Mouse (Mus musculus) C2C12 (cell line): ENCODE results near the gene Dyx1c1. TPM values are rescaled to one million over a fixed set of nuclear protein-coding genes. Genes with fewer than 3 reads are reported as not detected.

Experiments
- H3K27me3 ChIP-seq: one replicate; pipeline ENCODE4 v1.6.1; 2011; ENCODE audit not compliant: control insufficient read depth, insufficient read depth, insufficient read length
- H3K36me3 ChIP-seq: one replicate; pipeline ENCODE4 v1.6.1; 2011; ENCODE audit not compliant: control insufficient read depth, insufficient read depth
- H3K4me3 ChIP-seq: one replicate; pipeline ENCODE4 v1.5.1; 2011; ENCODE audit warnings: mild to moderate bottlenecking, control low read depth; ENCODE audit not compliant: poor library complexity, insufficient read depth, severe bottlenecking
- H3K79me2 ChIP-seq: one replicate; pipeline ENCODE4 v1.6.1; 2011; ENCODE audit not compliant: control insufficient read depth, insufficient read depth
- H3K79me3 ChIP-seq: one replicate; pipeline ENCODE4 v1.6.1; 2011; ENCODE audit warnings: low read depth, control low read depth
- H3ac ChIP-seq: one replicate; pipeline ENCODE3; 2011; ENCODE audit warnings: low read depth; ENCODE audit not compliant: control insufficient read depth, insufficient read length
- CEBPB ChIP-seq: IDR thresholded peaks from one replicate; pipeline ENCODE4 v1.6.1; 2011; ENCODE audit warnings: low read depth, mild to moderate bottlenecking, control low read depth, moderate library complexity
- CTCF ChIP-seq: IDR thresholded peaks from one replicate; pipeline ENCODE4 v1.5.1; 2011; ENCODE audit not compliant: control insufficient read depth, insufficient read depth, insufficient read length
- FOSL1 ChIP-seq: IDR thresholded peaks from one replicate; pipeline ENCODE4 v1.8.0; 2011; ENCODE audit warnings: mild to moderate bottlenecking, low read length; ENCODE audit not compliant: poor library complexity, insufficient read depth, severe bottlenecking
- MAX ChIP-seq: IDR thresholded peaks from one replicate; pipeline ENCODE4 v1.6.1; 2011; ENCODE audit warnings: mild to moderate bottlenecking, control low read depth
- MYOD1 ChIP-seq: IDR thresholded peaks from one replicate; pipeline ENCODE4 v1.6.1; 2011; ENCODE audit warnings: low read depth; ENCODE audit not compliant: control insufficient read depth, insufficient read length
- MYOG ChIP-seq: IDR thresholded peaks from one replicate; pipeline ENCODE4 v1.6.1; 2011; ENCODE audit not compliant: control insufficient read depth, insufficient read length; ENCODE audit errors: extremely low read depth
- USF1 ChIP-seq: IDR thresholded peaks from one replicate; pipeline ENCODE4 v1.6.1; 2011; ENCODE audit warnings: low read depth, mild to moderate bottlenecking, control low read depth, moderate library complexity
- long read RNA-seq, 2 experiments: library from polyadenylated mRNA; unstranded; transcript quantifications; one replicate each; pipeline ENCODE4 v2.0.0; 2019 to 2020
- polyA plus RNA-seq: library from polyadenylated mRNA; unstranded; fragments of >200 nt; fragmentation: generic; extraction: Trizol; gene quantifications from one replicate; pipeline ENCODE4 v1.2.1, GENCODE M21; 2012; ENCODE audit warnings: missing spikeins

Dyx1c1 gene
- 0.02 TPM for polyA plus RNA-seq
- long read RNA-seq, experiment 1, partial matches to known transcripts, result 1 of 1 reads
- long read RNA-seq, experiment 1, other reads (novel, unspliced or antisense), result 0 of 1 reads
- long read RNA-seq, experiment 2, result 0 reads

DNA sequence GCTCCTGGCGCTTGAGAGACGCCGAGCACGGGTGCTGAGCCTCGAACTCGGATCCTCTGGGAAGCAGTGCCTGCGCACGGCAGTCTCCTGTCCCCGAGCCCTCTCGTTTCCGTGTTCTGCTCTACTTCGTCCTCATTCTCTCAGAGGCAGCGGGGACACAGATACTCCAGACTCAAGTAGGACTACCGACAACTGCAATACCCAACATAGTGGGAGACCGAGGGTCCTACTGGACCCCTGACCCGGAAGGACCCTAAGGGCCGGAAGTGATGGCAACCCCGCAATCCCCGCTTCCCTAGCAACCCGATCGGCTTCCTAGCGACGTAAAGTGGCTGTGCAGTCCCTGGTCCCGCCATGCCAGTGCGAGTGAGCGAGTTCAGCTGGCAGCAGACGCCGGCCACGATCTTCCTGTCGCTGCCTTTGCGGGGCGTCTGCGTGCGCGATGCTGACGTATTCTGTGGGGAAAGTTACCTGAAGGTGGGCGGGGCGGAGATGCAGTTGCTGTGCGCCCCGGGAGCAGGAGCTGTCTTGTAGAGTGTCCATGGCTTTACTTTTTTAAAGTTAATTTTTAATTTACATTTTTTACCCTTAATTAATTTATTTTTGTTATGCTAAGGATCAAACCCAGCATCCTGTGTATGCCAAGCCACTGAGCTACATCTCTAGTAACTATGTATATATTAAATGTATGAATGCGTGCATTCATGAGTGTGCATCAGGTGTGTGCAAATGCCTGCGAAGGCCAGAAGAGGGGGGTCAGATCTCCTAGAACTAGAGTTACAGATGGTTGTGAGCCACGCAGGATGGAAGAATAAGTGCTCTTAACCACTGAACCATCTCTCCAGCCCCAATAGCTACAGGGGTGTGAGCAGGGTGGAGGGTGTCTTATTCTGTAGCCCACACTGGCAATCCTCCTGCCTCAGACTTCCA lies at the start of gene Dyx1c1, which contains the start of gene Gm44503:
Gene Dyx1c1 (plus strand): TSS at position 265 of the 930 bp plus-strand sequence.
Gene Gm44503 (plus strand): TSS at position 332 of the 930 bp plus-strand sequence.
- TF ChIP-seq MYOG (no peak), MAX (no peak), MYOD1 (no peak), FOSL1 (no peak), USF1 (no peak), CEBPB (no peak), CTCF (no peak)
- Histone ChIP-seq H3K36me3 (no peaks in the 10 kb centered on the region), H3K79me3 (no peaks in the 10 kb centered on the region), H3K79me2 (no peaks in the 10 kb centered on the region), H3K27me3 (peaks cover 6% of the 10 kb centered on the region), H3K4me3 (no peak within 1 kb of the TSS), H3ac (no peak within 1 kb of the TSS)

DNA sequence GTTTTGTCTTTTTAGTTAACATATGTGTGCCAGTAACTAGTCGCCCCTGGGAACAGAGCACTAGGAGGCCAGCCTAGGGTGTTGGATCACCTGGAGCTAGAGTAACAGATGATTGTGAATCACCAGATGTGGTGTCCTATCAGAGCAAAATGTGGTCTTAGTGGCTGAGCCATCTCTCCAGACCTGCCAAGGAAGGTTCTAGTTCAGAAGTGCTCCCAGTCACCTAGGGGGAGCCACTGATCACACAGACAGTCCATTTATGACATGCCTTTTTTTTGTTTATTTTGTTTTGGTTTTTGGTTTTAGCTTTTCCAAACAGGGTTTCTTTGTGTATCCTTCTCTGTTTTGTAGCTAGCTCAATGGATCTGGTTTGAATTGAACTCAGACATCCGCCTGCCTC lies 47.2 kb upstream of the Dyx1c1 start:
- Histone ChIP-seq H3K79me3 (no peaks in the 10 kb centered on the region), H3ac (no peak overlapping the region), H3K4me3 (no peak overlapping the region), H3K36me3 (no peaks in the 10 kb centered on the region), H3K27me3 (no peaks in the 10 kb centered on the region), H3K79me2 (no peaks in the 10 kb centered on the region)
- no peak for TF ChIP-seq CEBPB
- no peak for TF ChIP-seq FOSL1
- TF ChIP-seq MAX, result no peak
- no peak for TF ChIP-seq USF1
- no peak for TF ChIP-seq CTCF
- no peak for TF ChIP-seq MYOD1
- no peak for TF ChIP-seq MYOG

DNA sequence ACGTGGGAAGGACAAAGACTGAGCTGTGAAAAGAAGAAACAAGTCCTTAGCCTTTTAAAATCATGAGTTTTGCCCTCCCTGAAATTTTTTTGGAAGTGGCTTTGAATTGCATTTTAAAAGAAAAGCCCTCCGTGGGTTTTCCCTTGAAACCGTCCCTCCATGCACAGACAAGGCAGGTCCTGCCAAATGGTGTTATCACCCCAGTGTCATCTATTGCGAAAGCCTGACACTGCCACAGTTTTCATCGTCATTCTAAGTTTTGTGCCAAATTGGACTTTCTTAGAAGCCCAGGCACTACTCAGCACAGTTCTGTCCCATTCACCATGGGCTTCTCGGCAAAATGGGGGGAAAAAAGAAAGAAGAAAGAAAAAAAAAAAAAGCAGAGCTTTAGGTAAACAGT lies 45.0 kb upstream of the Dyx1c1 start:
- no peaks in the 10 kb centered on the region for H3K36me3 ChIP-seq
- no peaks in the 10 kb centered on the region for H3K79me3 ChIP-seq
- no peaks in the 10 kb centered on the region for H3K27me3 ChIP-seq
- TF ChIP-seq FOSL1 (no peak), CEBPB (peak; percentile 20), USF1 (no peak), MAX (no peak), MYOG (no peak)
- H3K79me2 ChIP-seq, result no peaks in the 10 kb centered on the region
- no peak overlapping the region for H3ac ChIP-seq
- no peak overlapping the region for H3K4me3 ChIP-seq

DNA sequence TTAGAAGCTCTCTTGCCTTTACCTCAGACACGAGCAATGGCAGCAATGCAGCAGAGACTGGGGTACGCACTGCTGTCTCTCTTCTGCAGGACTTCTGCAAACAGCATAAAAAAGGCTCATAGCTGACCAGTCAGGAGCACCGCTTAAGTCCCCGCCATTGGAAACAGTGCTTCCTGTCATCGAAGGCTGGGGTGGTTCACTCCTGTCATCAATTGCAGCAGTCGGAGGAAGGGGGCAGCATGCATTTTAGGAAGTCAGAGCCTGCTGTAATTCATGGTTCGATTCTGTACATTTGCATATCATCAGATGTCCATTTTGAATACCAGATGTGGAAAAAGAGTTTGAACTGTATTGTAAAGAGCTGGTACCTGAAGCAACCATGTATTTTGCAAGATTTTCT lies 42.9 kb upstream of the Dyx1c1 start:
- no peaks in the 10 kb centered on the region for H3K36me3 ChIP-seq
- no peak overlapping the region for H3ac ChIP-seq
- peaks cover 4% of the 10 kb centered on the region for H3K27me3 ChIP-seq
- no peaks in the 10 kb centered on the region for H3K79me3 ChIP-seq
- TF ChIP-seq MYOG, result no peak
- no peak for TF ChIP-seq FOSL1
- no peak for TF ChIP-seq MAX
- no peak for TF ChIP-seq CTCF
- TF ChIP-seq MYOD1, result no peak
- no peak for TF ChIP-seq CEBPB
- TF ChIP-seq USF1, result no peak
- no peaks in the 10 kb centered on the region for H3K79me2 ChIP-seq
- no peak overlapping the region for H3K4me3 ChIP-seq

DNA sequence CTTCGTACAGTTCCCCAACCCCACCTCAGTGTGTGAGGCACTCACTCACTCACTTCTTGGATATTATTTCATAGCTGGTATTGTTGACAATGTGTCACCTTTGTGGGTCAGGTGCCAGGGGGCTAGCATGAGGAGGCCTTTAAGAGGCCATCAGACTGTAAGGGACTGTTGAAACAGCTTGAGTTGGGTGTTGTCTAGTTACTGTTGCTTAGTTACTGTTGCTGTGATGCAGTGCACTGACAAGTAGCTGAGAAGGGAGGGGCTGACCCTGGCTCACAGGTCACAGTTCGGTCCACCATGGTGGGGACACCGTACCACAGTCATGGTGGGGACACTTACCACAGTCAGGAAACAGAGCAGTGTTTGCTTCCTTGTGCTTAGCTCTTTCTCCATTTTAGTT lies 35.5 kb upstream of the Dyx1c1 start:
- Histone ChIP-seq H3K79me2 (no peaks in the 10 kb centered on the region), H3ac (no peak overlapping the region), H3K27me3 (peaks cover 58% of the 10 kb centered on the region), H3K4me3 (no peak overlapping the region), H3K79me3 (no peaks in the 10 kb centered on the region), H3K36me3 (no peaks in the 10 kb centered on the region)
- TF ChIP-seq CTCF, result no peak
- no peak for TF ChIP-seq MYOG
- no peak for TF ChIP-seq FOSL1
- no peak for TF ChIP-seq MAX
- TF ChIP-seq CEBPB, result no peak
- no peak for TF ChIP-seq USF1
- TF ChIP-seq MYOD1, result no peak
